Mouse (Mus musculus) midbrain, embryonic 12.5 days (tissue): ENCODE measurements around the gene Gp1ba. TPM values are rescaled to one million over a fixed set of nuclear protein-coding genes. Genes with fewer than 3 reads are reported as not detected.

Experiments used
- ATAC-seq: fragments of 200-750 bp; cut with Nextera tagmentation; 2 replicates; pipeline ENCODE4 v1.8.0; 2017; ENCODE audit warnings: low read depth, moderate TSS enrichment, moderate library complexity; ENCODE audit not compliant: low FRiP score
- H3K27ac ChIP-seq: fragments of 300-500 bp; sonication (generic); replicated peaks from 2 replicates; pipeline ENCODE4 v1.5.1; 2016; ENCODE audit warnings: mild to moderate bottlenecking
- H3K27me3 ChIP-seq: fragments of 300-500 bp; sonication (generic); 2 replicates; pipeline ENCODE4 v1.6.1; 2016; ENCODE audit warnings: mild to moderate bottlenecking
- H3K36me3 ChIP-seq: fragments of 300-500 bp; sonication (generic); 2 replicates; pipeline ENCODE4 v1.6.1; 2016
- H3K4me1 ChIP-seq: fragments of 300-500 bp; sonication (generic); 2 replicates; pipeline ENCODE4 v1.6.1; 2016
- H3K4me2 ChIP-seq: fragments of 300-500 bp; sonication (generic); replicated peaks from 2 replicates; pipeline ENCODE4 v1.6.1; 2016; ENCODE audit warnings: mild to moderate bottlenecking, moderate library complexity
- H3K4me3 ChIP-seq: fragments of 300-500 bp; sonication (generic); 2 replicates; pipeline ENCODE4 v1.5.1; 2016; ENCODE audit warnings: mild to moderate bottlenecking
- H3K9ac ChIP-seq: fragments of 300-500 bp; sonication (generic); replicated peaks from 2 replicates; pipeline ENCODE4 v1.6.1; 2016; ENCODE audit warnings: mild to moderate bottlenecking, moderate library complexity
- H3K9me3 ChIP-seq: fragments of 300-500 bp; sonication (generic); 2 replicates; pipeline ENCODE4 v1.6.1; 2016; ENCODE audit warnings: mild to moderate bottlenecking
- WGBS: fragments of 180-500 bp; shearing (Covaris S2); methylation state at CpG from one replicate; pipeline ENCODE4 v1.1.7; 2016; 5-methylcytosine and 5-hydroxymethylcytosine counted together
- polyA plus RNA-seq: library from polyadenylated mRNA; unstranded; fragments of >200 nt; fragmentation: Nextera tagmentation; extraction: Ambion mirVana; gene quantifications from 2 replicates; pipeline ENCODE4 v1.2.1, GENCODE M21; 2016

Gene Gp1ba
- polyA plus RNA-seq, 1 experiment from 2014 or later = 0.37 TPM

- Histone ChIP-seq H3K36me3 (peaks cover 25% of the 10 kb centered on the region), H3K4me1 (peaks cover 38% of the 10 kb centered on the region), H3K4me3 (peak overlapping the region; percentile 99), H3K27me3 (peaks cover 8% of the 10 kb centered on the region; the same call in 1 of the 2 replicates), H3K4me2 (peak overlapping the region; percentile 94), H3K9ac (peak overlapping the region; percentile 98), H3K27ac (peak overlapping the region; percentile 97; the same call in 1 of the 2 replicates), H3K9me3 (no peaks in the 10 kb centered on the region)
- no peak for ATAC-seq
- WGBS = 4% methylated on average over 16 of the region's 16 CpGs
Measured at GRCm38 (mm10) chr11:70656456-70656927, 17.6 kb downstream of the Gp1ba start.

DNA sequence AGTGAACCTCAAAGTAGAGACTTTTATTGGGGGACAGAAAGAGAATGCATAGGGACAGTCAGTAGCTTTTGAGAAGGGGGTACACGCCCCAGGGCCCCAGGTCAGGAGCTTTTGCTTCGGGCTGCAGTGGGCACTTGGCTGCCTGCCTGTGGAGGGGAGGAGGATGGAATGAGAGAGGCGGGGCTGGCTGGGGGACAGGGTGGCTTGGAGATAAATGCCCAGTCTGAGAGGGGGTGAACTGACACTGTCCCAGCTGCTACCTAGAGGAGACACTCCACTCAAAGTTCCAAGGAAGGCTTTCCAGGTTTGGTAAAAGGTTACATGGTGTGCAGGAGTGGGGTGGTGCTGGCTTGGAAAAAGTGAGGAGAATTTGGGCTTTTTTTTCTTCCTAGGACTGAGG lies 18.0 kb downstream of the Gp1ba start, which contains the start of gene Eno3:
Gene Eno3 (plus strand): TSS at position 239 of the 400 bp plus-strand sequence.
- WGBS = 13% methylated on average over 3 of the region's 3 CpGs
- Histone ChIP-seq H3K36me3 (peaks cover 23% of the 10 kb centered on the region), H3K4me2 (peak within 1 kb of the TSS; percentile 94), H3K4me1 (peaks cover 36% of the 10 kb centered on the region), H3K9me3 (no peaks in the 10 kb centered on the region), H3K9ac (peak within 1 kb of the TSS; percentile 98), H3K27ac (peak within 1 kb of the TSS; percentile 97), H3K4me3 (peak within 1 kb of the TSS; percentile 99), H3K27me3 (peaks cover 8% of the 10 kb centered on the region; the same call in 1 of the 2 replicates)
- no peak for ATAC-seq

DNA sequence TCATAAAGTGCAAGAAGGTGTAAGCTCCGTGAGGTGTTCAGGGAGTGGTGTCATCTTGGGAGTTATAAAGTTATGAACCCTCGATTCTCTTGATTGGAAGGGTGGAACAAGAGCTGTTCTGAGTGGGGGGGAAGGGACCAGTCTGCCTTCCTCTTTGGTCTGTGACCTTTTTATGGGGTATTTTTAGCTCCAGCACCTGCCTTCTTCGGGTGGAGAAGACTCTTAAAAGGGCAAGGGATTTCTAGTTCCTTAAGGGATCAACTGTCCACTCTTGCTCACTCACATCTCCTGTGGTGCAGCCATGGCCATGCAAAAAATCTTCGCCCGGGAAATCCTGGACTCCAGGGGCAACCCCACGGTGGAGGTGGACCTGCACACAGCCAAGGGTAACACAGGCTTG lies 18.7 kb downstream of the Gp1ba start:
- ATAC-seq = no peak
- no peaks in the 10 kb centered on the region for H3K9me3 ChIP-seq
- peaks cover 8% of the 10 kb centered on the region; the same call in 1 of the 2 replicates for H3K27me3 ChIP-seq
- no peak overlapping the region for H3K9ac ChIP-seq
- H3K4me3 ChIP-seq = no peak overlapping the region
- no peak overlapping the region for H3K4me2 ChIP-seq
- H3K36me3 ChIP-seq = peaks cover 23% of the 10 kb centered on the region
- H3K27ac ChIP-seq = no peak overlapping the region
- peaks cover 30% of the 10 kb centered on the region for H3K4me1 ChIP-seq
- 59% methylated on average over 6 of the region's 6 CpGs for WGBS

- Histone ChIP-seq H3K9me3 (no peaks in the 10 kb centered on the region), H3K4me1 (peaks cover 26% of the 10 kb centered on the region), H3K4me3 (no peak overlapping the region), H3K27me3 (peaks cover 8% of the 10 kb centered on the region; the same call in 1 of the 2 replicates), H3K27ac (no peak overlapping the region), H3K9ac (no peak overlapping the region), H3K36me3 (peaks cover 25% of the 10 kb centered on the region), H3K4me2 (no peak overlapping the region)
- no peak for ATAC-seq
- 65% methylated on average over 9 of the region's 9 CpGs for WGBS
Measured at GRCm38 (mm10) chr11:70657991-70658390, 19.1 kb downstream of the Gp1ba start.

DNA sequence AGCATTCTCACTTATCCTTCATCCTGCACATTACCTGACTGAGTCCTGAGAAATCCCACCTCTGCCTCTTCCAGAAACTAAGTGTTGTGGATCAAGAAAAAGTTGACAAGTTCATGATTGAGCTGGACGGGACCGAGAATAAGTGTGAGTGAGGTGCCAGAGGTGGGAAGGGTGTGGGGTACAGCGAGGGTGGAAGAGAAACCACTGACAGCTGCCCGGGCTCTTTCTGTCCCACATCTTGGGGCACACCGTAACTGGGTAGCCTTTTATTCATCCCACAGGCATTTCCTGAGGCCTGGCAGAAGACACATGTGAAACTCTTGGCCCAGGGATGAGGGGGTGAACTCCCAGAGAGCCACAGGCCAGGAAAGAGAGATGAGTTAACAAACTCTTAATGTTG lies 19.6 kb downstream of the Gp1ba start:
- Histone ChIP-seq H3K4me2 (no peak overlapping the region), H3K9me3 (no peaks in the 10 kb centered on the region), H3K4me1 (peaks cover 23% of the 10 kb centered on the region), H3K36me3 (peaks cover 30% of the 10 kb centered on the region), H3K4me3 (no peak overlapping the region), H3K27me3 (peaks cover 8% of the 10 kb centered on the region; the same call in 1 of the 2 replicates), H3K27ac (no peak overlapping the region), H3K9ac (no peak overlapping the region)
- WGBS = 95% methylated on average over 5 of the region's 5 CpGs
- no peak for ATAC-seq

GRCm38 (mm10) chr11:70658942-70659341 lies 20.0 kb downstream of the Gp1ba start:
- Histone ChIP-seq H3K9me3 (no peaks in the 10 kb centered on the region), H3K9ac (no peak overlapping the region), H3K4me1 (peaks cover 23% of the 10 kb centered on the region), H3K27ac (no peak overlapping the region), H3K36me3 (peaks cover 34% of the 10 kb centered on the region), H3K4me3 (no peak overlapping the region), H3K27me3 (peaks cover 8% of the 10 kb centered on the region; the same call in 1 of the 2 replicates), H3K4me2 (no peak overlapping the region)
- no peak for ATAC-seq
- WGBS = 78% methylated on average over 8 of the region's 8 CpGs

DNA sequence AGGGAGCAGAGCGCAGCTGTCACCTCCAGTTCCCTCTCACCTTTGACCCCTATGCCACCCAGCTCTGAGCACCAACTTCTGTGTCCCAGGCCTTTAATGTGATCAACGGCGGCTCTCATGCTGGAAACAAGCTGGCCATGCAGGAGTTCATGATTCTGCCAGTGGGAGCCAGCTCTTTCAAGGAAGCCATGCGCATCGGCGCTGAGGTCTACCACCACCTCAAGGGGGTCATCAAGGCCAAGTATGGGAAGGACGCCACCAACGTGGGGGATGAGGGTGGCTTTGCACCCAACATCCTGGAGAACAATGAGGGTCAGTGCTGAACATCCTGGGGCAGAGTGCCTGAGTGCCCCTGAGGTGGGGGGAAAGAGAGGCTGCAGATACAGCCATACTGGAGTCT lies 21.6 kb downstream of the Gp1ba start:
- Histone ChIP-seq H3K27me3 (peaks cover 8% of the 10 kb centered on the region; the same call in 1 of the 2 replicates), H3K36me3 (peaks cover 50% of the 10 kb centered on the region), H3K4me3 (no peak overlapping the region), H3K9ac (no peak overlapping the region), H3K4me1 (peaks cover 18% of the 10 kb centered on the region), H3K4me2 (no peak overlapping the region), H3K27ac (no peak overlapping the region), H3K9me3 (no peaks in the 10 kb centered on the region)
- 87% methylated on average over 8 of the region's 8 CpGs for WGBS
- no peak for ATAC-seq

- H3K9ac ChIP-seq = no peak overlapping the region
- H3K36me3 ChIP-seq = peaks cover 55% of the 10 kb centered on the region
- no peaks in the 10 kb centered on the region for H3K27me3 ChIP-seq
- H3K4me1 ChIP-seq = peaks cover 12% of the 10 kb centered on the region
- no peak for ATAC-seq
- H3K4me2 ChIP-seq = no peak overlapping the region
- 88% methylated on average over 8 of the region's 8 CpGs for WGBS
- H3K27ac ChIP-seq = no peak overlapping the region
- no peak overlapping the region for H3K4me3 ChIP-seq
- H3K9me3 ChIP-seq = no peaks in the 10 kb centered on the region
Measured at GRCm38 (mm10) chr11:70663101-70663500, 24.2 kb downstream of the Gp1ba start.

GRCm38 (mm10) chr11:70663957-70664356 lies 25.0 kb downstream of the Gp1ba start:
- WGBS = 95% methylated on average over 6 of the region's 6 CpGs
- ATAC-seq = no peak
- peaks cover 15% of the 10 kb centered on the region for H3K4me1 ChIP-seq
- no peak overlapping the region for H3K4me3 ChIP-seq
- peaks cover 55% of the 10 kb centered on the region for H3K36me3 ChIP-seq
- no peak overlapping the region for H3K27ac ChIP-seq
- no peak overlapping the region for H3K9ac ChIP-seq
- H3K4me2 ChIP-seq = no peak overlapping the region
- H3K27me3 ChIP-seq = no peaks in the 10 kb centered on the region
- H3K9me3 ChIP-seq = no peaks in the 10 kb centered on the region

DNA sequence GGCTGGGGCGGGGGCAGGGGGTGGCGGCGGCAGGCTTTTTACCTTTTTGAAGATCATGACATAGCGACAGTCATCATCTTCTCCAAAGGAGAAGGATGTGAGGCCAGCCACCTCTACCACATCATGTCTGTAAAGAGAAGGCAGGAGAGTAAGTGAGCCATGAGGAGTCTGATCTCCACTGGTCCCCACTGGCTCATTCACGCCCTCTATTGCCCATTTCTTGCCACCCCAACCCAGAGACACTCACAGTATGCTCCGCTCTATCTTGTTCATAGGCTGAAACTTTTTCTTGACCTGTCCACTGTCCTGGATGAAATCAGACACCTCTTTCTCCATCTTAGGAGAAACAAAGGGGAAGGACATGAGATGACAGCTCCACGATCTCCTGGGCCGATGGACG lies 25.8 kb downstream of the Gp1ba start:
- Histone ChIP-seq H3K4me2 (no peak overlapping the region), H3K4me1 (peaks cover 15% of the 10 kb centered on the region), H3K36me3 (peaks cover 55% of the 10 kb centered on the region), H3K9ac (no peak overlapping the region), H3K27ac (no peak overlapping the region), H3K9me3 (no peaks in the 10 kb centered on the region), H3K27me3 (no peaks in the 10 kb centered on the region), H3K4me3 (no peak overlapping the region)
- WGBS = 93% methylated on average over 9 of the region's 9 CpGs
- no peak for ATAC-seq

GRCm38 (mm10) chr11:70666687-70667086 lies 27.8 kb downstream of the Gp1ba start:
- H3K36me3 ChIP-seq = peaks cover 48% of the 10 kb centered on the region
- no peak for ATAC-seq
- no peak overlapping the region for H3K9ac ChIP-seq
- 90% methylated on average over 8 of the region's 8 CpGs for WGBS
- H3K27me3 ChIP-seq = no peaks in the 10 kb centered on the region
- peaks cover 27% of the 10 kb centered on the region for H3K4me1 ChIP-seq
- H3K27ac ChIP-seq = no peak overlapping the region
- no peak overlapping the region for H3K4me2 ChIP-seq
- no peaks in the 10 kb centered on the region for H3K9me3 ChIP-seq
- no peak overlapping the region for H3K4me3 ChIP-seq

GRCm38 (mm10) chr11:70667271-70668150 lies 28.6 kb downstream of the Gp1ba start:
- H3K4me2 ChIP-seq = peak overlapping the region; percentile 94
- peak overlapping the region; percentile 67 for H3K4me3 ChIP-seq
- peaks cover 48% of the 10 kb centered on the region for H3K36me3 ChIP-seq
- peaks cover 27% of the 10 kb centered on the region for H3K4me1 ChIP-seq
- peak overlapping the region; percentile 62; the same call in 1 of the 2 replicates for H3K9ac ChIP-seq
- 79% methylated on average over 14 of the region's 14 CpGs for WGBS
- peak overlapping the region; percentile 90; the same call in 1 of the 2 replicates for H3K27ac ChIP-seq
- ATAC-seq = no peak
- no peaks in the 10 kb centered on the region for H3K27me3 ChIP-seq
- no peaks in the 10 kb centered on the region for H3K9me3 ChIP-seq
